Mouse (Mus musculus): ENCODE data around the gene Speer4d. TPM values are rescaled to one million over a fixed set of nuclear protein-coding genes. Genes with fewer than 3 reads are reported as not detected.
A peak's percentile ranks its signal among the peaks of the same experiment; 100 is the strongest.
"Not testable (repeated sequence)": the region's sequence is repeated elsewhere in the genome, so short reads cannot be mapped to it uniquely, and the experiment has no call there.

The Speer4d gene
- not detected in 2 replicates for polyA plus RNA-seq (2014; fragmentation: Nextera tagmentation; extraction: Ambion mirVana)

DNA sequence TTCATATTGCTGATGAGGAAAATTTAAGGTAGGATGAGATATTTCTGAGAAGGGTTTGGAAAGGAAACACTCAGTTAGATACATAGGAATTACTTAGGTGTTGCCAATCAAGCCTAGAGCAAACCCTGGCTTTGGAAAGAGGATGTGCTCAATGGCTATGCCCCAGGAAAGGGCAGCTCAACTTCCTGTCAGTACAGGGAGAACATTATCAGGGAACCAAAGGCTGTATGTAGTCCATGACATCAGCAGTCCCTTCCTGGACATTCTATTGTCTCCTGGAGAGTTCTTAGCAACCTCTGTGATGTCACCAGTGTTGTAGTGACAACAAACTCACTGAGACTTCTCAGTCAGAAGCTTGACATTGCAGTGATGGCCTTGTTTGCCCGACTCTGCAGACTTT lies at the start of gene Speer4d:
Speer4d (plus strand) TSS at position 301 of the 400 bp plus-strand sequence.
- H3K9ac ChIP-seq (ENCODE audit: low read length); H3K27me3 ChIP-seq (replicated peaks; ENCODE audit: control insufficient read depth, insufficient read depth, low read length); H3K4me1 ChIP-seq (ENCODE audit: control insufficient read depth, insufficient read depth, low read length); H3K4me3 ChIP-seq (ENCODE audit: low read depth, low read length); DNase-seq (ENCODE audit: low spot score); H3K4me2 ChIP-seq (ENCODE audit: low read length); ATAC-seq; H3K27ac ChIP-seq (ENCODE audit: low read depth, low read length); H3K9me3 ChIP-seq (replicated peaks; ENCODE audit: control insufficient read depth, low read length); H3K36me3 ChIP-seq (ENCODE audit: control insufficient read depth, insufficient read depth, low read length): not testable (repeated sequence)
- 70% methylated on average over 1 of the region's 1 CpGs for WGBS

DNA sequence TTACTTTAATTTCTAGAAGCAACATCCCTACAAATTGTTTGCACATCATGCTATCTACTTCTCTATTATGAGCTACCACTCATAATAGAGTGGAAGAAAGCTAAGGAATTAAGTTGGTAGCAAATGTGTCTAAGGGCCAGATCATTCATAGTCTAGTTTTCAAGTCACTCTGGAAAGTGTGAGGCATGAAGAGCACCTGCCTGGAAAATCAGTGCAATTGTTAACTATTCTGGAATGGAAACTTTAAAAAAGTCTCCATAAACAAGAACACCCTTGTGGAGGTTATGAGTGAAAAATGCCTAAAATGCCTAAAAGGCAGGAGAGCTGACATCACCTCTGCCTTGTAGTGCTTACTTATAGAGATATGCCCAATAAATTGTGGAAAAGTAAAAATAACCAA lies 45.1 kb upstream of the Speer4d start:
- ATAC-seq: not testable (repeated sequence)

DNA sequence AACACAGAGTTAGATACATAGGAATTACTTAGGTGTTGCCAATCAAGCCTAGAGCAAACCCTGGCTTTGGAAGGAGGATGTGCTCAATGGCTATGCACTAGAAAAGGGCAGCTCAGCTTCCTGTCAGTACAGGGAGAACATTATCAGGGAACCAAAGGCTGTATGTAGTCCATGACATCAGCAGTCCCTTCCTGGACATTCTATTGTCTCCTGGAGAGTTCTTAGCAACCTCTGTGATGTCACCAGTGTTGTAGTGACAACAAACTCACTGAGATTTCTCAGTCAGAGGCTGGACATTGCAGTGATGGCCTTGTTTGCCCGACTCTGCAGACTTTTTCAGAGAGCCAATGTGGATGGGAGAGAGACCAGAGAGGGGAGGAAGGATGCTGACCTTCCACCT lies 41.8 kb upstream of the Speer4d start, which contains the start of gene Gm21083:
Gm21083 (plus strand) TSS at position 301 of the 400 bp plus-strand sequence.
- not testable (repeated sequence) for H3K4me3 ChIP-seq (ENCODE audit: low read depth, low read length); H3K4me2 ChIP-seq (ENCODE audit: low read length); H3K27me3 ChIP-seq (replicated peaks; ENCODE audit: control insufficient read depth, insufficient read depth, low read length); H3K27ac ChIP-seq (ENCODE audit: low read depth, low read length); H3K9ac ChIP-seq (ENCODE audit: low read length); H3K36me3 ChIP-seq (ENCODE audit: control insufficient read depth, insufficient read depth, low read length); ATAC-seq; H3K4me1 ChIP-seq (ENCODE audit: control insufficient read depth, insufficient read depth, low read length); DNase-seq (ENCODE audit: low spot score); H3K9me3 ChIP-seq (replicated peaks; ENCODE audit: control insufficient read depth, low read length)
- WGBS: no CpG with 5 or more reads among the region's 1 CpGs

More for the DNA sequence above, 45.1 kb upstream of the Speer4d start:
- not testable (repeated sequence) for H3K9me3 ChIP-seq (replicated peaks; ENCODE audit: control insufficient read depth, low read length); H3K4me1 ChIP-seq (ENCODE audit: control insufficient read depth, insufficient read depth, low read length); H3K4me3 ChIP-seq (ENCODE audit: low read depth, low read length); H3K27me3 ChIP-seq (replicated peaks; ENCODE audit: control insufficient read depth, insufficient read depth, low read length); DNase-seq (ENCODE audit: low spot score); H3K9ac ChIP-seq (ENCODE audit: low read length); H3K4me2 ChIP-seq (ENCODE audit: low read length); H3K27ac ChIP-seq (ENCODE audit: low read depth, low read length); H3K36me3 ChIP-seq (ENCODE audit: control insufficient read depth, insufficient read depth, low read length)

DNA sequence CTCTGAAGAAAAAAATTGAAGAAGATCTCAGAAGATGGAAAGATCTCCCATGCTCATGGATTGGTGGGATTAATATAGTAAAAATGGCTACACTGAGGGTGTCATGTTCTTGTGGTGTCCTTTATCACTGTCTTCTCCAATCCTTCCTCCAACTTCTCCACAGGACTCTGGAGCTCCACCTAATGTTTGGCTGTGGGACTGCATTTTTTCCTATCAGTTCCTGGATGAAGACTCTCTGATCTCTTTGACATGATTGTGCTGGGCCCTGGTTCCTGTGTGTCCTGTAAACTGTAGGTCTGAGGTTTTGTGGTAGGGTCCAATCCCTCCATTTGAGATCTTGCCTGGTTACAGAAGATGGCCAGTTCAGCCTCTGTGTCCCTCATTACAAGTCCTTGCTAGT lies 32.5 kb upstream of the Speer4d start:
- not testable (repeated sequence) for H3K27me3 ChIP-seq (replicated peaks; ENCODE audit: control insufficient read depth, insufficient read depth, low read length); DNase-seq (ENCODE audit: low spot score)

DNA sequence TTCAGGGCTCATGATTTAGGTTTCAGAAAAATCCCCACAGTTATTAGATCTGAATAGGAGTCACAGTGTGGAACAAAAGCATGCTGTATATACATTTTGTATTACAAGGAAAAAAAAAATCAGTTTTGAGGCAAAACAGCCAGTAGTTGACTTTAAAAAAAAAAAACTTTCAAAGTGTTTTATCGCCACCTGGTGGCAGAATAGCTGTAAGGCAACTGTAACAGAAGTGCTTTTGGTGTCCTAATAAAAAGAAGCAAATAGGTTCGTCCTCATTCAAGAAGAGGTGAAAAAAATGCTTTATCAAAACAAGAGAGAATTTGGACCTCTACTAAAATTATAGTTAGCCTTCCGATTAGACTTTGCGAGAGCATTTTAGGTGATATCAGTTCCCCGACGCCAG lies 30.6 kb upstream of the Speer4d start:
- not testable (repeated sequence) for H3K27me3 ChIP-seq (replicated peaks; ENCODE audit: control insufficient read depth, insufficient read depth, low read length); H3K4me1 ChIP-seq (ENCODE audit: control insufficient read depth, insufficient read depth, low read length); H3K9me3 ChIP-seq (replicated peaks; ENCODE audit: control insufficient read depth, low read length); H3K27ac ChIP-seq (ENCODE audit: low read depth, low read length); H3K4me2 ChIP-seq (ENCODE audit: low read length); H3K9ac ChIP-seq (ENCODE audit: low read length); H3K36me3 ChIP-seq (ENCODE audit: control insufficient read depth, insufficient read depth, low read length); ATAC-seq; H3K4me3 ChIP-seq (ENCODE audit: low read depth, low read length)
- peak; percentile 64 for DNase-seq (ENCODE audit: low spot score)
- 37% methylated on average over 6 of the region's 6 CpGs for WGBS

More for the DNA sequence above, 32.5 kb upstream of the Speer4d start:
- H3K9me3 ChIP-seq (replicated peaks; ENCODE audit: control insufficient read depth, low read length); H3K27ac ChIP-seq (ENCODE audit: low read depth, low read length); H3K36me3 ChIP-seq (ENCODE audit: control insufficient read depth, insufficient read depth, low read length); H3K4me2 ChIP-seq (ENCODE audit: low read length); H3K4me1 ChIP-seq (ENCODE audit: control insufficient read depth, insufficient read depth, low read length); H3K9ac ChIP-seq (ENCODE audit: low read length); H3K4me3 ChIP-seq (ENCODE audit: low read depth, low read length); ATAC-seq: not testable (repeated sequence)

DNA sequence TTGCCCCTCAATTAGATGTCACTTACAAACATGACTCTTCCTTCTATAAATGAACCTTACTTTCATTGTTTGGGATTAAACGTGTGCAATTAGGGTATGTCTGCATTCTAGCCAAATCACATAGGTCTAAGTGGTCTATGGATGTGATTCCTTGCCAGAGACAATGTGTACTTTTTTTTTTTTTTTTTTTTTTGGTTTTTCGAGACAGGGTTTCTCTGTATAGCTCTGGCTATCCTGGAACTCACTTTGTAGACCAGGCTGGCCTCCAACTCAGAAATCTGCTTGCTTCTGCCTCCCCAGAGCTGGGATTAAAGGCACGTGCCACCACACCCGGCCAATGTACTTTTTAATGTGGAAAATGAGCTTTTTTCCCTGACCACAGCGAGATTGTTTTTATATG lies 28.2 kb upstream of the Speer4d start:
- H3K4me3 ChIP-seq (ENCODE audit: low read depth, low read length); H3K9ac ChIP-seq (ENCODE audit: low read length); H3K27me3 ChIP-seq (replicated peaks; ENCODE audit: control insufficient read depth, insufficient read depth, low read length); H3K27ac ChIP-seq (ENCODE audit: low read depth, low read length); H3K4me2 ChIP-seq (ENCODE audit: low read length); H3K4me1 ChIP-seq (ENCODE audit: control insufficient read depth, insufficient read depth, low read length); H3K9me3 ChIP-seq (replicated peaks; ENCODE audit: control insufficient read depth, low read length); ATAC-seq; H3K36me3 ChIP-seq (ENCODE audit: control insufficient read depth, insufficient read depth, low read length); DNase-seq (ENCODE audit: low spot score): not testable (repeated sequence)
- WGBS: 55% methylated on average over 5 of the region's 5 CpGs

DNA sequence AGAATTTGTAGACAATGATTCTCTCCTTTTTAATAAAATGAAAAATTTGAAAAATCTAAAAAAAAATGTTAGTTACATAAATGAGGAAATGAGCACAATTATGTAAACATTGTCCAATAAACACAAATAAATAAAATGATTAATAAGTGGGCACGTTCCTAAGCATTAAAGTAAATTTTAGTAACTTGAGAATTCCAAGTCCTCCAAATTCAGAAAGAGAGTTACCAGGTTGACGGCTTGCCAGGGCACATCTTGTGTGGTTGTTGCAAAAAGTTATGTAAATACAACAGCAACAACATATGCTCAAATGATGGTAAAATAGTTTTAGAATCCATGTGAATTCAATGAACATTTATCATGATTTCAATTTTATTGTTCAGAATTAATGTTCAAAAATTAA lies 27.3 kb upstream of the Speer4d start:
- H3K4me2 ChIP-seq (ENCODE audit: low read length); DNase-seq (ENCODE audit: low spot score); H3K4me1 ChIP-seq (ENCODE audit: control insufficient read depth, insufficient read depth, low read length); H3K4me3 ChIP-seq (ENCODE audit: low read depth, low read length); H3K27me3 ChIP-seq (replicated peaks; ENCODE audit: control insufficient read depth, insufficient read depth, low read length); H3K9ac ChIP-seq (ENCODE audit: low read length); ATAC-seq; H3K9me3 ChIP-seq (replicated peaks; ENCODE audit: control insufficient read depth, low read length); H3K36me3 ChIP-seq (ENCODE audit: control insufficient read depth, insufficient read depth, low read length); H3K27ac ChIP-seq (ENCODE audit: low read depth, low read length): not testable (repeated sequence)
- WGBS: 73% methylated on average over 2 of the region's 2 CpGs

DNA sequence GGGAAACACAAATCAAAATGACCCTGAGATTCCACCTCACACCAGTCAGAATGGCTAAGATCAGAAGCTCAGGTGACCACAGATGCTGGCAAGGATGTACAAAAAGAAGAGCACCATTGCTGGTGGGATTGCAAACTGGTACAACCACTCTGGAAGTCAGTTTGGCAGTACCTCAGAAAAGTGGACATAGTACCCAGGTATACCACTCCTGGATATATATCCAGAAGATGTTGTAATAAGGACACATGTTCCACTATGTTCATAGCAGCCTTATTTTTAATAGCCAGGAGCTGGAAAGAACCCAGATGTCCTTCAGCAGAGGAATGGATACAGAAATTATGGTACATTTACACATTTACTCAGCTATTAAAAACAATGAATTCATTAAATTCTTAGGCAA lies 20.0 kb upstream of the Speer4d start:
- H3K9ac ChIP-seq (ENCODE audit: low read length); H3K4me1 ChIP-seq (ENCODE audit: control insufficient read depth, insufficient read depth, low read length); H3K27me3 ChIP-seq (replicated peaks; ENCODE audit: control insufficient read depth, insufficient read depth, low read length); ATAC-seq; H3K36me3 ChIP-seq (ENCODE audit: control insufficient read depth, insufficient read depth, low read length); H3K4me3 ChIP-seq (ENCODE audit: low read depth, low read length); H3K27ac ChIP-seq (ENCODE audit: low read depth, low read length); DNase-seq (ENCODE audit: low spot score); H3K4me2 ChIP-seq (ENCODE audit: low read length): not testable (repeated sequence)
- H3K9me3 ChIP-seq (replicated peaks; ENCODE audit: control insufficient read depth, low read length): peaks cover 16% of the 10 kb centered on the region

DNA sequence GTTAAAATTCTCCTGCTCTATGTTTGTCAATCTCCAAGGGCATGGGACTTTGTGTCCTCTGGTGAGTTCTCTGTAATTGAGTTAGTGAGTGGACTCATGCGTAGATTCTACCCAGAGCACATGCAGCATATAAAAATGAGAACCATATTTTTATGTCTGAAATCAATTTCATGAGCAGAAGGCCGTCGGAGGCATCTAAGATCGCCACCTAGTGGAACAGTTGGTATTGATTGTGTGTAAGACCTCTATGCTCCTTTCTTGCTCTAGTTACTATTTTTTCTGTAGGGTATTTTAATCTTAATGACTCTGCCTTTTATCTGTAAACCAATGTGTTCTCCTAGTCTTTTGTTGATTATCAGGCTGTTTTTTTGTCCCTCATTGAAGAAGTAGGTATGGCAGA lies 18.5 kb upstream of the Speer4d start:
- 41% methylated on average over 4 of the region's 4 CpGs for WGBS
- not testable (repeated sequence) for DNase-seq (ENCODE audit: low spot score); H3K27ac ChIP-seq (ENCODE audit: low read depth, low read length); ATAC-seq; H3K36me3 ChIP-seq (ENCODE audit: control insufficient read depth, insufficient read depth, low read length); H3K4me2 ChIP-seq (ENCODE audit: low read length); H3K4me3 ChIP-seq (ENCODE audit: low read depth, low read length); H3K27me3 ChIP-seq (replicated peaks; ENCODE audit: control insufficient read depth, insufficient read depth, low read length); H3K9ac ChIP-seq (ENCODE audit: low read length); H3K4me1 ChIP-seq (ENCODE audit: control insufficient read depth, insufficient read depth, low read length)
- H3K9me3 ChIP-seq (replicated peaks; ENCODE audit: control insufficient read depth, low read length): peaks cover 16% of the 10 kb centered on the region
